Mouse (Mus musculus): Measurements from ENCODE around the gene Scd4.

GRCm38 (mm10) chr19:44333991-44334390 lies 1.1 kb downstream of the Scd4 start:
- no peak for TF ChIP-seq CTCF (IDR thresholded peaks at IDR 0.05; ENCODE audit: extremely low read depth, insufficient read depth, insufficient read length, insufficient replicate concordance)
- TF ChIP-seq POLR2A (IDR thresholded peaks at IDR 0.05; ENCODE audit: low read depth, low read length) = no peak
